Mouse (Mus musculus): Measurements from ENCODE around the gene Rad18. TPM values are rescaled to one million over a fixed set of nuclear protein-coding genes. Genes with fewer than 3 reads are reported as not detected.

The Rad18 gene
- polyA plus RNA-seq (2014; fragmentation: Nextera tagmentation; extraction: Ambion mirVana): 23.8 and 29.9 TPM in 2 replicates

GRCm38 (mm10) chr6:112696056-112696950, at the start of gene Rad18:
Gene Rad18 (minus strand): TSS chr6:112696686.
- Histone ChIP-seq H3K27me3 (replicated peaks; ENCODE audit: control insufficient read depth, insufficient read depth, low read length) (no peaks in the 10 kb centered on the region; the same call in 1 of the 2 replicates), H3K27ac (replicated peaks; ENCODE audit: low read depth, low read length) (peak within 1 kb of the TSS; percentile 52), H3K36me3 (ENCODE audit: control insufficient read depth, insufficient read depth, low read length) (peaks cover 17% of the 10 kb centered on the region; the same call in 1 of the 2 replicates), H3K4me2 (ENCODE audit: low read depth, low read length) (peak within 1 kb of the TSS; percentile 85), H3K4me1 (ENCODE audit: control insufficient read depth, insufficient read depth, low read length) (no peaks in the 10 kb centered on the region), H3K9ac (ENCODE audit: low read depth, low read length) (peak within 1 kb of the TSS; percentile 80), H3K4me3 (ENCODE audit: low read depth, low read length) (peak within 1 kb of the TSS; percentile 79), H3K9me3 (ENCODE audit: control insufficient read depth, low read length) (no peaks in the 10 kb centered on the region)
- ATAC-seq (ENCODE audit: low read depth) (peak; percentile 94), DNase-seq (ENCODE audit: low spot score) (peak; percentile 95)
- 1% methylated on average over 48 of the region's 77 CpGs for WGBS

- no peak for ATAC-seq (ENCODE audit: low read depth)
- H3K36me3 ChIP-seq (ENCODE audit: control insufficient read depth, insufficient read depth, low read length): peaks cover 16% of the 10 kb centered on the region; the same call in 1 of the 2 replicates
- no peaks in the 10 kb centered on the region for H3K4me1 ChIP-seq (ENCODE audit: control insufficient read depth, insufficient read depth, low read length)
- WGBS: 86% methylated on average over 2 of the region's 2 CpGs
- no peak overlapping the region for H3K4me3 ChIP-seq (ENCODE audit: low read depth, low read length)
- H3K9me3 ChIP-seq (ENCODE audit: control insufficient read depth, low read length): no peaks in the 10 kb centered on the region
- no peak overlapping the region for H3K27ac ChIP-seq (replicated peaks; ENCODE audit: low read depth, low read length)
- DNase-seq (ENCODE audit: low spot score): no peak
- H3K4me2 ChIP-seq (ENCODE audit: low read depth, low read length): no peak overlapping the region
- no peaks in the 10 kb centered on the region for H3K27me3 ChIP-seq (replicated peaks; ENCODE audit: control insufficient read depth, insufficient read depth, low read length)
- no peak overlapping the region for H3K9ac ChIP-seq (ENCODE audit: low read depth, low read length)
Measured at GRCm38 (mm10) chr6:112742297-112742696, 45.8 kb upstream of the Rad18 start.

GRCm38 (mm10) chr6:112741766-112742165, 45.3 kb upstream of the Rad18 start:
- peaks cover 16% of the 10 kb centered on the region; the same call in 1 of the 2 replicates for H3K36me3 ChIP-seq (ENCODE audit: control insufficient read depth, insufficient read depth, low read length)

GRCm38 (mm10) chr6:112739635-112740034, 43.1 kb upstream of the Rad18 start:
- no peak for ATAC-seq (ENCODE audit: low read depth)
- H3K9ac ChIP-seq (ENCODE audit: low read depth, low read length): no peak overlapping the region
- H3K36me3 ChIP-seq (ENCODE audit: control insufficient read depth, insufficient read depth, low read length): peaks cover 30% of the 10 kb centered on the region; the same call in 1 of the 2 replicates
- no peak overlapping the region for H3K27ac ChIP-seq (replicated peaks; ENCODE audit: low read depth, low read length)
- H3K4me3 ChIP-seq (ENCODE audit: low read depth, low read length): no peak overlapping the region
- 96% methylated on average over 3 of the region's 3 CpGs for WGBS
- H3K4me1 ChIP-seq (ENCODE audit: control insufficient read depth, insufficient read depth, low read length): no peaks in the 10 kb centered on the region
- no peaks in the 10 kb centered on the region for H3K9me3 ChIP-seq (ENCODE audit: control insufficient read depth, low read length)
- DNase-seq (ENCODE audit: low spot score): no peak
- no peaks in the 10 kb centered on the region for H3K27me3 ChIP-seq (replicated peaks; ENCODE audit: control insufficient read depth, insufficient read depth, low read length)
- no peak overlapping the region for H3K4me2 ChIP-seq (ENCODE audit: low read depth, low read length)

More at GRCm38 (mm10) chr6:112741766-112742165, 45.3 kb upstream of the Rad18 start:
- no peak overlapping the region for H3K9ac ChIP-seq (ENCODE audit: low read depth, low read length)
- H3K9me3 ChIP-seq (ENCODE audit: control insufficient read depth, low read length): no peaks in the 10 kb centered on the region
- no peak for DNase-seq (ENCODE audit: low spot score)
- H3K4me3 ChIP-seq (ENCODE audit: low read depth, low read length): no peak overlapping the region
- 82% methylated on average over 5 of the region's 5 CpGs for WGBS
- ATAC-seq (ENCODE audit: low read depth): no peak
- no peak overlapping the region for H3K4me2 ChIP-seq (ENCODE audit: low read depth, low read length)
- no peaks in the 10 kb centered on the region for H3K4me1 ChIP-seq (ENCODE audit: control insufficient read depth, insufficient read depth, low read length)
- no peaks in the 10 kb centered on the region for H3K27me3 ChIP-seq (replicated peaks; ENCODE audit: control insufficient read depth, insufficient read depth, low read length)
- no peak overlapping the region for H3K27ac ChIP-seq (replicated peaks; ENCODE audit: low read depth, low read length)

- Histone ChIP-seq H3K4me3 (ENCODE audit: low read depth, low read length) (no peak overlapping the region), H3K36me3 (ENCODE audit: control insufficient read depth, insufficient read depth, low read length) (peaks cover 30% of the 10 kb centered on the region; the same call in 1 of the 2 replicates), H3K4me2 (ENCODE audit: low read depth, low read length) (no peak overlapping the region), H3K4me1 (ENCODE audit: control insufficient read depth, insufficient read depth, low read length) (no peaks in the 10 kb centered on the region), H3K27me3 (replicated peaks; ENCODE audit: control insufficient read depth, insufficient read depth, low read length) (no peaks in the 10 kb centered on the region), H3K9me3 (ENCODE audit: control insufficient read depth, low read length) (no peaks in the 10 kb centered on the region), H3K27ac (replicated peaks; ENCODE audit: low read depth, low read length) (no peak overlapping the region), H3K9ac (ENCODE audit: low read depth, low read length) (no peak overlapping the region)
- no peak for DNase-seq (ENCODE audit: low spot score)
- WGBS: 89% methylated on average over 6 of the region's 6 CpGs
- ATAC-seq (ENCODE audit: low read depth): no peak
Measured at GRCm38 (mm10) chr6:112738924-112739323, 42.4 kb upstream of the Rad18 start.

GRCm38 (mm10) chr6:112736471-112736870, 40.0 kb upstream of the Rad18 start:
- H3K4me1 ChIP-seq (ENCODE audit: control insufficient read depth, insufficient read depth, low read length): no peaks in the 10 kb centered on the region
- H3K27ac ChIP-seq (replicated peaks; ENCODE audit: low read depth, low read length): no peak overlapping the region
- no peak for DNase-seq (ENCODE audit: low spot score)

GRCm38 (mm10) chr6:112735054-112735453, 38.6 kb upstream of the Rad18 start:
- DNase-seq (ENCODE audit: low spot score): no peak
- Histone ChIP-seq H3K27me3 (replicated peaks; ENCODE audit: control insufficient read depth, insufficient read depth, low read length) (no peaks in the 10 kb centered on the region), H3K27ac (replicated peaks; ENCODE audit: low read depth, low read length) (no peak overlapping the region), H3K4me2 (ENCODE audit: low read depth, low read length) (no peak overlapping the region), H3K4me1 (ENCODE audit: control insufficient read depth, insufficient read depth, low read length) (no peaks in the 10 kb centered on the region), H3K4me3 (ENCODE audit: low read depth, low read length) (no peak overlapping the region), H3K36me3 (ENCODE audit: control insufficient read depth, insufficient read depth, low read length) (peaks cover 39% of the 10 kb centered on the region), H3K9ac (ENCODE audit: low read depth, low read length) (no peak overlapping the region), H3K9me3 (ENCODE audit: control insufficient read depth, low read length) (no peaks in the 10 kb centered on the region)
- no peak for ATAC-seq (ENCODE audit: low read depth)
- WGBS: 74% methylated on average over 2 of the region's 2 CpGs

More at GRCm38 (mm10) chr6:112736471-112736870, 40.0 kb upstream of the Rad18 start:
- H3K9ac ChIP-seq (ENCODE audit: low read depth, low read length): no peak overlapping the region
- H3K9me3 ChIP-seq (ENCODE audit: control insufficient read depth, low read length): no peaks in the 10 kb centered on the region
- peaks cover 32% of the 10 kb centered on the region for H3K36me3 ChIP-seq (ENCODE audit: control insufficient read depth, insufficient read depth, low read length)
- H3K27me3 ChIP-seq (replicated peaks; ENCODE audit: control insufficient read depth, insufficient read depth, low read length): no peaks in the 10 kb centered on the region
- no peak overlapping the region for H3K4me2 ChIP-seq (ENCODE audit: low read depth, low read length)
- no peak overlapping the region for H3K4me3 ChIP-seq (ENCODE audit: low read depth, low read length)
- 81% methylated on average over 3 of the region's 3 CpGs for WGBS
- ATAC-seq (ENCODE audit: low read depth): no peak

- Histone ChIP-seq H3K36me3 (ENCODE audit: control insufficient read depth, insufficient read depth, low read length) (peaks cover 34% of the 10 kb centered on the region), H3K27me3 (replicated peaks; ENCODE audit: control insufficient read depth, insufficient read depth, low read length) (no peaks in the 10 kb centered on the region), H3K9ac (ENCODE audit: low read depth, low read length) (no peak overlapping the region), H3K4me2 (ENCODE audit: low read depth, low read length) (no peak overlapping the region), H3K27ac (replicated peaks; ENCODE audit: low read depth, low read length) (no peak overlapping the region), H3K4me1 (ENCODE audit: control insufficient read depth, insufficient read depth, low read length) (peaks cover 4% of the 10 kb centered on the region; the same call in 1 of the 2 replicates), H3K4me3 (ENCODE audit: low read depth, low read length) (no peak overlapping the region), H3K9me3 (ENCODE audit: control insufficient read depth, low read length) (no peaks in the 10 kb centered on the region)
- ATAC-seq (ENCODE audit: low read depth) (no peak), DNase-seq (ENCODE audit: low spot score) (no peak)
- WGBS: 60% methylated on average over 5 of the region's 5 CpGs
Measured at GRCm38 (mm10) chr6:112733942-112734341, 37.5 kb upstream of the Rad18 start.

All from embryonic facial prominence, embryonic 14.5 days (tissue).